Mouse (Mus musculus): ENCODE results near the gene Sfmbt1. TPM values are rescaled to one million over a fixed set of nuclear protein-coding genes. Genes with fewer than 3 reads are reported as not detected.

The Sfmbt1 gene
- polyA plus RNA-seq, 1 experiment = 8.2 TPM

- Histone ChIP-seq H3K27ac (replicated peaks; ENCODE audit: low read depth, low read length) (peak overlapping the region; percentile 77), H3K4me1 (ENCODE audit: control insufficient read depth, insufficient read depth, insufficient read length, low read length) (peaks cover 30% of the 10 kb centered on the region), H3K4me3 (ENCODE audit: insufficient read depth, low read depth, low read length) (peak overlapping the region; percentile 66)
These were observed 111.8 kb downstream of the Sfmbt1 start for GRCm38 (mm10) chr14:30826174-30827140.

GRCm38 (mm10) chr14:30827480-30827879 is 112.8 kb downstream of the Sfmbt1 start:
- peak overlapping the region; percentile 27 for H3K4me3 ChIP-seq (ENCODE audit: insufficient read depth, low read depth, low read length)
- H3K4me1 ChIP-seq (ENCODE audit: control insufficient read depth, insufficient read depth, insufficient read length, low read length) = peaks cover 32% of the 10 kb centered on the region
- H3K27ac ChIP-seq (replicated peaks; ENCODE audit: low read depth, low read length) = peak overlapping the region; percentile 77

- peaks cover 32% of the 10 kb centered on the region for H3K4me1 ChIP-seq (ENCODE audit: control insufficient read depth, insufficient read depth, insufficient read length, low read length)
- H3K4me3 ChIP-seq (ENCODE audit: insufficient read depth, low read depth, low read length) = no peak overlapping the region
- H3K27ac ChIP-seq (replicated peaks; ENCODE audit: low read depth, low read length) = peak overlapping the region; percentile 77
These were observed 113.4 kb downstream of the Sfmbt1 start for GRCm38 (mm10) chr14:30828077-30828476.

GRCm38 (mm10) chr14:30828635-30829460 is 114.2 kb downstream of the Sfmbt1 start:
- Histone ChIP-seq H3K27ac (replicated peaks; ENCODE audit: low read depth, low read length) (peak overlapping the region; percentile 68), H3K4me3 (ENCODE audit: insufficient read depth, low read depth, low read length) (no peak overlapping the region), H3K4me1 (ENCODE audit: control insufficient read depth, insufficient read depth, insufficient read length, low read length) (peaks cover 35% of the 10 kb centered on the region)

GRCm38 (mm10) chr14:30837416-30837996 is 122.9 kb downstream of the Sfmbt1 start:
- H3K27ac ChIP-seq (replicated peaks; ENCODE audit: low read depth, low read length) = no peak overlapping the region
- no peak overlapping the region for H3K4me3 ChIP-seq (ENCODE audit: insufficient read depth, low read depth, low read length)

GRCm38 (mm10) chr14:30843701-30844100 is 129.1 kb downstream of the Sfmbt1 start:
- Histone ChIP-seq H3K27ac (replicated peaks; ENCODE audit: low read depth, low read length) (peak overlapping the region; percentile 13; the same call in 1 of the 2 replicates), H3K4me1 (ENCODE audit: control insufficient read depth, insufficient read depth, insufficient read length, low read length) (peaks cover 4% of the 10 kb centered on the region; the same call in 1 of the 2 replicates), H3K4me3 (ENCODE audit: insufficient read depth, low read depth, low read length) (no peak overlapping the region)

More at GRCm38 (mm10) chr14:30837416-30837996, 122.9 kb downstream of the Sfmbt1 start:
- peaks cover 22% of the 10 kb centered on the region for H3K4me1 ChIP-seq (ENCODE audit: control insufficient read depth, insufficient read depth, insufficient read length, low read length)

- H3K4me3 ChIP-seq (ENCODE audit: insufficient read depth, low read depth, low read length) = no peak overlapping the region
- no peak overlapping the region for H3K27ac ChIP-seq (replicated peaks; ENCODE audit: low read depth, low read length)
- 0 out of 2 replicates have a peak, but pooled peaks cover 5% of the 10 kb centered on the region for H3K4me1 ChIP-seq (ENCODE audit: control insufficient read depth, insufficient read depth, insufficient read length, low read length)
These were observed 135.9 kb downstream of the Sfmbt1 start for GRCm38 (mm10) chr14:30850504-30850903.

- H3K4me1 ChIP-seq (ENCODE audit: control insufficient read depth, insufficient read depth, insufficient read length, low read length) = 0 out of 2 replicates have a peak, but pooled peaks cover 5% of the 10 kb centered on the region
- no peak overlapping the region for H3K27ac ChIP-seq (replicated peaks; ENCODE audit: low read depth, low read length)
These were observed 137.7 kb downstream of the Sfmbt1 start for GRCm38 (mm10) chr14:30852325-30852724.

GRCm38 (mm10) chr14:30855316-30855715 is 140.7 kb downstream of the Sfmbt1 start:
- Histone ChIP-seq H3K4me3 (ENCODE audit: insufficient read depth, low read depth, low read length) (no peak overlapping the region), H3K4me1 (ENCODE audit: control insufficient read depth, insufficient read depth, insufficient read length, low read length) (no peaks in the 10 kb centered on the region), H3K27ac (replicated peaks; ENCODE audit: low read depth, low read length) (no peak overlapping the region)

More at GRCm38 (mm10) chr14:30852325-30852724, 137.7 kb downstream of the Sfmbt1 start:
- H3K4me3 ChIP-seq (ENCODE audit: insufficient read depth, low read depth, low read length) = no peak overlapping the region

- no peak overlapping the region for H3K4me3 ChIP-seq (ENCODE audit: insufficient read depth, low read depth, low read length)
- no peak overlapping the region for H3K27ac ChIP-seq (replicated peaks; ENCODE audit: low read depth, low read length)
- no peaks in the 10 kb centered on the region for H3K4me1 ChIP-seq (ENCODE audit: control insufficient read depth, insufficient read depth, insufficient read length, low read length)
These were observed 142.3 kb downstream of the Sfmbt1 start for GRCm38 (mm10) chr14:30856885-30857507.

GRCm38 (mm10) chr14:30857990-30858389 is 143.3 kb downstream of the Sfmbt1 start:
- no peak overlapping the region for H3K4me3 ChIP-seq (ENCODE audit: insufficient read depth, low read depth, low read length)
- no peak overlapping the region for H3K27ac ChIP-seq (replicated peaks; ENCODE audit: low read depth, low read length)
- no peaks in the 10 kb centered on the region for H3K4me1 ChIP-seq (ENCODE audit: control insufficient read depth, insufficient read depth, insufficient read length, low read length)

- Histone ChIP-seq H3K4me3 (ENCODE audit: insufficient read depth, low read depth, low read length) (no peak overlapping the region), H3K27ac (replicated peaks; ENCODE audit: low read depth, low read length) (no peak overlapping the region), H3K4me1 (ENCODE audit: control insufficient read depth, insufficient read depth, insufficient read length, low read length) (no peaks in the 10 kb centered on the region)
These were observed 146.9 kb downstream of the Sfmbt1 start for GRCm38 (mm10) chr14:30861421-30862125.

- Histone ChIP-seq H3K4me3 (ENCODE audit: insufficient read depth, low read depth, low read length) (no peak overlapping the region), H3K4me1 (ENCODE audit: control insufficient read depth, insufficient read depth, insufficient read length, low read length) (no peaks in the 10 kb centered on the region), H3K27ac (replicated peaks; ENCODE audit: low read depth, low read length) (no peak overlapping the region)
These were observed 147.7 kb downstream of the Sfmbt1 start for GRCm38 (mm10) chr14:30862368-30862767.

GRCm38 (mm10) chr14:30865311-30865710 is 150.7 kb downstream of the Sfmbt1 start:
- Histone ChIP-seq H3K27ac (replicated peaks; ENCODE audit: low read depth, low read length) (no peak overlapping the region), H3K4me1 (ENCODE audit: control insufficient read depth, insufficient read depth, insufficient read length, low read length) (peaks cover 18% of the 10 kb centered on the region), H3K4me3 (ENCODE audit: insufficient read depth, low read depth, low read length) (no peak overlapping the region)
